Mouse (Mus musculus): ENCODE data around the gene Ropn1l.
A peak's percentile ranks its signal among the peaks of the same experiment; 100 is the strongest.

Gene Ropn1l

DNA sequence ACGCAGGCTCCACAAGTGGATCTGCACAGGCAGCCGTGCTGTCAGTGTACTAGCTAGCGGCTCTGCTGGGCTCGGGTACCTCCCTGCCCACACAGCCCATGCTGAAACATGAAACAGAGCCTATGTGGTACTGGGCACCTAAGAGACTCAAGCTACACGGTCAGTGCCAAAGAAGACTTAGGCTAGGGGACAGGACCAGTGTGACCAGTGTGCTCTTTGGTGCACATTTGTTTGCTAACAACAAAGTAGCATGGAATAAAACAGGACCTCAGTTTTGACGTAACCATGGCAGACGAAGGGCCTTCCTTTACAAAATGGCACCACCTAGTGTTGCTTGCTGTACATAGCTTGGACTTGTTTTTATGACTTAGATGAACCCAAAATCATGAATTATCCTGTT lies 6.4 kb downstream of the Ropn1l start:
- peak; percentile 39 for DNase-seq (ENCODE audit: low read depth, low spot score)

DNA sequence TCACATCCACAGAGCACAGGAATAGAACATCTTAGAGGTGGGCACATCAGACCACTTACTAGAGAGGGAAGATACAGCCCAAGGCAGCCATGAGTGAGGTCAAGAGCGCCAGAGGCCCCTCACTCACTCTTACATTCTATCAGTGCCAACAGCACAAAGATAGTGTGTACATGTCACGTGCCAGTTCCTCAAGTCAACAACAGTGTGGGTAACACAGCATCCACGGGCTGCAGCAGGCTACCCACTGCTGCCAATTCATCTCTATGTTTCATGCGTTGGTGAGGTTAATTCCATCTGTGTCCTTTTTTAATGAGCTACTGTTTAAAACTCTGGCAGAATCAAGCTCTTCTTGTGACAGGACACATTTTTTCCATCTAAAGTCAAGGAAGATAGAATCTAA lies 10.8 kb downstream of the Ropn1l start:
- no peak for DNase-seq (ENCODE audit: low read depth, low spot score)

DNA sequence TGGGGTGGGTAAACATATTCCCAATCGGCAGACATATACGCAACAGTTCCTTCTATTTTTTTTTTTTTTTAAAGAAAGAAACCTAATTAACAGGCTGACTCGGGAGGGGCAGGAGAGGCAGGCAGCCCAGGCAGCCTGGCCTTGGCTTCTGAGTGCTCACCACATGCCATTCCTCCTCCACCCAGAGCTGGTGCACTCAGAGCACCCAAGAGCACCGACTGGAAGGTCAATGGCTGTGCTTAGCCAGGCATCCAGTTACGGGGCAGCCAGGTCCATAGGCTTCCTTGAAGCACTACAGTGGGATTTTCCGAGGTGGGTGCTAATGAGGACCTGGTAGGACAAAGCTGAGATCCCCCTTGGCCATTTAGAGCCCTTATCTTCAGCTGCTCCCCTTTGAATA lies 11.5 kb downstream of the Ropn1l start:
- DNase-seq (ENCODE audit: low read depth, low spot score): no peak

DNA sequence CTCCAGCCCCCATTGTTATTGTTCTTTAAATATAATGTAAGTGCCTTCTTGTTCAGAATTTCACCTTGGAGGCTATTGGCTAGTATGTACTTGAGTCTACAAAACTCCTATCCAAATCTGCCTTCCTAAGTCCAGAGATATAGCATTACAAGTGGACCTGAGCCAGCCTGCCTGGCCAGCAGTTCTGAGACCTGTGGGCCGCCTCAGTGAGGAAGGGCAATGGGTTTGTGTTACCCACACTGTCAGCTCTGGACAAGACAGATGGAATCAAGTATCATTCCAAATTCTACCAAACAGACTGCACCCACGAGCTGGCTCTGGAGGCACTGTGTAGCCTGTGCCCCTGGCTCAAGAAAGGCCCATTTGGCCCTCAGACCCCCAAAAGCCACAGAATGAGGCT lies 16.7 kb downstream of the Ropn1l start:
- DNase-seq (ENCODE audit: low read depth, low spot score): no peak

DNA sequence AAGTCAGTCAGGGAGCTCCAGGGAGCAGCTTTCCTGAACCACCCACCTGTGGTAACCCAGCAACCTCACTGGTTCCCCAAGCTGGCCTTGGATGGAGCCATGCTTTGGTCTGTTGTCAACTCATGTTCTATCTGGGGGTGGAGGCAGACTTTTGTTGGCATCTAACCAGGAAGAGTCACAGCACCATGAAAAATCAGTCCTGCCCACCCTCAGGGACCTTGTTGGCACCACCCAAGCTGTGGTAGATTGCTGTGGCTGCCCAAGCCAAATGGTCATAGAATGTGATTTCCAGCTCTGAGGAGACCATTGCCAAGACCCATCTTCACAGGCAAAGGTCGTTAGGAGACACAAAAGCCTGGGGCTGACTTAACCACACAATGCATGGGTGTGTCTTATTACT lies 17.5 kb downstream of the Ropn1l start:
- DNase-seq (ENCODE audit: low read depth, low spot score): no peak

DNA sequence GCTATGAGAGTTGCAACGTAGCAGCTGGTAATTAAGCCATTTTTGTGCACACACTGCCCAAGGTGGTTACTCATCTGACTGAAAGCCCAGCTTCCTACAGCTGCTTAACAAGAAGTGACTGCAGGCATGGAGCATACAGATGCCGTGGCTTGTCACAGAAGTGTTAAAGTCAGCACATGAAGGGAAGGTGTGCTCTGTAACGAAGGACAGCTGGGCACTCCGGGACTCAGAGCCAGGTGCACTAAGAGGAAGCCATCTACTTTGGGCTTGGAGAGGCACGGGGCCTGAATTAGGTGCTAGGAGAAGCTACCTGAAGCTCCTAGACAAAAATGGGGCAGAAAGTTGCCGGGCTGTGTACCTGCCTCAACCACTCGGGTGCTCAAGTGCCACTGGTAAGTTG lies 19.8 kb downstream of the Ropn1l start:
- no peak for DNase-seq (ENCODE audit: low read depth, low spot score)

DNA sequence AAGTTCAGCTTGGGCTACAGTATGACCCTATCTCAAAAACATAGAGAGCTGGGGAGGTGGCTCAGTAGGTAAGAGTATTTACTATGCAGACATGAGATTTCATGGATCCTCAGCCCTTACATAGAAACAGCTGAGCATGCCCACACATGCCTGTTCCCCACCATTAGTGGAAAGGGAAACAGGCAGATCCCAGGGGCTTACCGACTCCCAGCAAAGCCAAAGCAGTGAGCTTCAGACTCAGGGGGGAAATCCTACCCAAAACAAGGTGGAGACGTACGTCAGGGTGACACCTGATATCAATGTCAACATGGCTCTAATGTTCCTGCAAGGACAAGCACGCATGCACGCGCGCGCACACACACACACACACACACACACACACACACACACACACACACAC lies 21.7 kb downstream of the Ropn1l start:
- DNase-seq (ENCODE audit: low read depth, low spot score): no peak

DNA sequence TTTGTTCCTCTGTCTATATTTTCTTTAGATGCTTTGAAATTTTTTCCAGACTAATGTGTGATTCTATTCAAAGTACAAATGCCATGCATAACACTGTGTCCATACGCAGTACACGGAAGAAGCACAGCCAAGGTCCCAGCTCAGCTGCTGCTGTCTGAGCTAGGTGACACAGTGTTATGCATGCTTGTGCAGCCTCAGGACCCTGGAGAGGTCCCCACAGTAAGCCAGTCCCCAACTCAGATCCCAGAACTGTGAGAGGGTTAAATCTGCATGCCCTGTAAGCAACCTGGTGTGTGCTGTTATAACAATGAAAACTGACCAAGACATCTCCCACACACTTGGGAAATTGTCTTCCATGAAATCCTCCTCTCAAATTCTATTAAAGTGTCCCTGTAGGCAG lies 23.5 kb downstream of the Ropn1l start:
- DNase-seq (ENCODE audit: low read depth, low spot score): no peak

DNA sequence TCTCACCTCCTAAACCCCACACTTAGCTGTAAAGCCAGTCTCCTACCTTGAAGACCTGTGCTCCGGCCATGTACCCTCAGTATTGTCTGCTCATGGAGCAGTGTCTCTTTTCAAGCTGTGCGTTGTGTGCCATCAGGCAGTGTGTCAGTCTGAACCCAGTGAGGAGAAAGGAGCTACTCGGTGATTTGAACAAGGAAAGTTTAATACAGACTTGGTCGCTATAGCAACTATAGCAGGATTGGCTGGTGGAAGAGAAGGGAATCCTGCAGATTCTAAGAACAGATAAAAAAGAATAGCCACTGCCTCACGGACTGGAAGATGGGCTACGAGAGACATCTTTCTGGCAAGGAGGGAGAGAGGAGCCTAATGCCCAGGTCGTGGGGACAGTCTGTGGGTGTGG lies 24.1 kb downstream of the Ropn1l start:
- DNase-seq (ENCODE audit: low read depth, low spot score): no peak

DNA sequence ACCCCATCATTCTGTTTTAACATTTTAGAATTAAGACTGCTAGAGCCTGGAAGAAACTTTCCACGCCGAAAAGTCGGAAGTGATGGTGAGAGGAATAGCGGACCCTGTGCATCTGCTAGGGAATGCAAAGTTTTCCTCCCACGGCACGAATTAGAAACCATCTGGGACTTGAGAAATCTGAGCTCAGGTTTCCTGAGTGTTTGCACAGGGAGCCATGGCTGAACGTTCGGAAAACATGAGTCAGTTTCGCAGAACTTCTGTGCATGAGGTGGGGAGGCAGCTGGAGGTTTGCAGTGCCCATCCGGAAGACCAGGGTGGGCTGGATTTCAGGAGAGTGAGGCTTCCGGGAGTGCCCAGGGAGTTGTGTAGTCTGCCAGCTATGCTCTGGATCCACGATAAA lies 25.0 kb downstream of the Ropn1l start:
- DNase-seq (ENCODE audit: low read depth, low spot score): no peak

DNA sequence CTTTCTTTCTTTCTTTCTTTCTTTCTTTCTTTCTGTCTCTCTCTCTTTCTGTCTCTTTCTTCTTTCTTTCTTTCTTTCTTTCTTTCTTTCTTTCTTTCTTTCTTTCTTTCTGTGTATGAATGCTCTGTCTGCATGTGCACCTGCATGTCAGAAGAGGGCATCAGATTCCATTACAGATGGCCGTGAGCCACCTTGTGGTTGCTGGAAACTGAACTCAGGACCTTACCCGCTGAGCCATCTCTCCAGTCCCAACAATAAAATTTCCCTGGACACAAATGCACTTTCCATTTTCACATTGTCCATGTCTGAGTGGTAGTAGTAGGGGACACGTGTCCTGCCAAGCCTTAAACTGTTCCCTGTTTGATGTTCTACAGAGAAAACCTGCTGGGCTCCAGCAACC lies 26.1 kb downstream of the Ropn1l start:
- no peak for DNase-seq (ENCODE audit: low read depth, low spot score)

DNA sequence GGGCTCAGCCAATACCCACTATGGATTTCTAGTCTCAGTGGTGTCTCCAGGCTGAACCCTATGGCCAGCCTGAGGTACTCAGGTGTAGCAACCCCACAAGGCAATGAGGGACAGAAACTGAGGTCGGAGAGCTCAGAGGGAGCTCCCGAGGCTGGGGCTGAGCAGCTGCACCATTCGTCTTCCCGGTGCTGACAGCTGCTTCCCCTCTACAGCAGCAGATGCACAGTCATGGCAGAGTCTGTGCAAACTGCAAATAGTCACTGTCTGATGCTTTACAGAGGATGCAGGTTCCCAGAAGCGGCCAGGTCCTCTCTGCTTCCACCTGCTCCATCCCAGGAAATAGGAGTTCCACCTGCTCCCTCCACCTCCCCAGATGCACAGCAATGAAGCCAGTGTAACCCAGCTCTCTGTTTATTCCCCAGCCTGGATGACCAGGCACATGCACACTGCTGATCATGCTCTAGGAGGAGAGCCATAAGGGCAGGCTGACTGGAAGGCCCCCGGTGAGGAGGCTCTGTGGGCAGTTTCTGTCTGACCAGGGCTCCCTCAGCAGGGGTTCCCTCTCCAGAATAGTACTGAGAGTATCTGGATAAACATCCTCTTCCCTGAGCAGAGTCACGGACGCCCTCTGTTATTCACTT lies 27.4 kb downstream of the Ropn1l start:
- no peak for DNase-seq (ENCODE audit: low read depth, low spot score)

DNA sequence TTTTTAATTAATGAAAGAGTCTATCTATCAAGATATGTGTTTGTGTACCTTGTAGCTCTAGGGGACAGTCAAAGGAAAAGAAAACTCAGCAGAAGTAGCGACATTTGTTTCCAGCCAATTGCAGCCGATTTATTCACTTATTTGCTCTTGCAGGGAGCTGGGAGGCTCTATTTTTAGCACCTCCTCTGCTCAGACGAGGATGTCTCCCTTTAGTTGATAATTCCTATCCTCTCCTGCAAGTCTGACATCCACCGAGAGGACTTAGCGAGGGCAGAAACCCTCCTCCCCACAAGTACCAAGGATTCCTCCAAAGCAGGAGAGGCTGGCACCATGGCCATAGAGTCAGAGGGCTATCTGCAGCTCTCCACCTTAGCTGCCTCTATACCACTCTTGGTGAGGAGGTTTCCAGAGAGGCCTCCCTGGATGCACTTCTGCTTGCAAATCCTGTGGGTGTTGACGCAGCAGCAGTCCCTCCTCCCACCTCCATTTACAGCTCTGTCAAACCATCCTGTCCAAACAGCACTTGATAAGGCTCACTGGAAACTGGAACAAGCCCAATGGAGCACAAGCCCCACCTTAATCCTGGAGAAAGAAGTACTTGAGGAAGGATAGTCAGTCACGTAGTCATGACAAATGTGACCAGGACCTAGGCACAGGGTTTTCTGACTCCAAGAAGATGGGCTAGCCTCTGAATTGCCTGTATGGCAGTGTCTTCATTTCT lies 30.7 kb downstream of the Ropn1l start:
- DNase-seq (ENCODE audit: low read depth, low spot score): no peak

DNA sequence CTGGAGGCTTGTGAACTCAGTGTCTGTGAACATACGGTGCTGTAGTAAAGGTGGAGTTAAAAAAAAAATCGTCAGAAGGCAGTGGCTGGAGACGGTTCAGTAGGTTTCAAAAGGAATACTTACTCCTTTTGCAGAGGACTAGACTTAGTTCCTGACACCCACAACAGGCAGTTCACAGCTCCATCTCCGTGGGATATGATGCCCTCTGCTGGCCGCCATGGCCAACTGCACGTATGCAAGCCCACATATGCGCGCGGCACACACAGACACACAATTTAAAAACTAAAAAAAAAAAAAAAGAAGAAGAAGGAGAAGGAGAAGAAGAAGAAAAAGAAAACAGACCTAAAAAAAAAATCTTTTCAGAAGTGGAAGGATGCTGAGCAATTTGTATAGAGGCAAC lies 34.5 kb downstream of the Ropn1l start:
- no peak for DNase-seq (ENCODE audit: low read depth, low spot score)

DNA sequence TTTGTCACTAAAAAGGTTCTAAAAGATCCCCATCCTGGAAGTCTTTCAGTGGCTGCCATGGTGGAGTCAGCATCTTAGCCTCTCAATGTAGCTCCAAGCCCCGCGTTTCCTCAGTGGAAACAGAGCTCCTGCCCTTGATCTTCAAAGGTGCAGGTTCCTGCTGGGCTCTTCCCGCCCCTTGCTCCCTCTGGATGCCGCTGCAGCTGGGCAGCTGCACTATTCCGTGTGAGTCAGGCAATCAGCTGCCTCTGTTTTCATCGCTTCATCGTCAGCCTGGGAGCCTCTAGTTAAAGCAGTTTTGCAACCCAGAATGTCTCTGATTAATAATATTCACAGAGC lies 34.9 kb downstream of the Ropn1l start:
- DNase-seq (ENCODE audit: low read depth, low spot score): no peak

DNA sequence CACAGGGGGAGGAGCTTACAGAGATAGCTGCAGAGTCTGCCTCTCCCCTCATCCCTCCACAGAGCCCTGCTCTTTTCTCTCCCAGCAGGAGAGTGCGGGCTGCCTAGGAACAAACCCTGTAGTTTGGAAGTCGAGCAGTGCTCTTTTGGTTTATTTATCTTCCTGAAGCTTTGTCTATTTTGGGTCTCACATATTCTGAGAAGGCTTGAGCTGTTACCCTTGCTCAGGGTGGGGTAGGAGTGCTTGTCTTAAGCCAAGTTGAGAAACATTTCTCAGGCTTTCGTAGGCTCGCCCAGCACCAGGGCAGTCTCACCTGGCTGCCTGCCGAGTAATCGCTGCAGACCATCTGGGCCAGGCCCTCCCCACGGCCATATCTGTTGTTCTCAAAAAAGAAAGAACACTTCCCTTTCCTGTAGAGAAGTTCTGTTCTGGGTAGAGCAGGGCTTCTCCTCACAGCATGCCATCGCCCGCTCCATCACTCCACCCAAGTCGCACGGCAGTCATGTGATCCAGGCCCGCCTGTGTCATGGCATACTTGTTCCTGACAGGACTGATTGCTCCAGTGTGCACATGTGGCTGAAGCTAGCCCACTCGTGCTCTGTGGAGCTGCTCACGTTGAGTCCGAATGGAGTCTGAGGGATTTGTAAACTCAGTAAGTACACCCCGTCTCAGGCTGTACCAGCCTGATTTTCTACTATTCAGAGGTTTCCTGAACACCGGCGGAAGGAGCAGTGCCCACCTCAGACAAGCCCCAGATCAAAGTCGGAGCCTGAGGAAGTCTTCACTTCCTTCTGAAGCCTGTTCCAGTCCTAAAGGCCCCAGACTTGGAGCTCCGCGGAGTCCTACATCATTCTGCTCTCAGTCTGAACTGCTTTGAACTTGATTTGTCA lies 35.5 kb downstream of the Ropn1l start:
- DNase-seq (ENCODE audit: low read depth, low spot score): no peak

DNA sequence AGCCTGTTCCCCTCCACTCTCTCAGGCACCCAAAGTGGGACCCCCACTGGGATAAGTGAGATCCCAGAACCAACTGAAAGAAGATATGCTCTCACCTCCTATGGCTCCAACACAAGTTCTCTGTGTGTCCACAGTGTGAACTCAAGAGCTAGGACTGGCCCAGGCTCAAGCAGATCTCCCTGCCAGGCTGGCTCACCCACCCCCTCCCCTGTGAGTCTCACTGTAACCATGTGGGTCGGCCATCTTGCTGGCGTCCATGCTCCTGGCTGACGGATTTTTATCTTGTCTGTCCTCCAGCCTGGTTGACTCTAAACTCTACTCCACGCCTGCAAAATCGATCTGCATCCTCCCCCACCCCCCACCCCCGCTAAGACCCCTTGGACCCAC lies 36.1 kb downstream of the Ropn1l start:
- DNase-seq (ENCODE audit: low read depth, low spot score): no peak

DNA sequence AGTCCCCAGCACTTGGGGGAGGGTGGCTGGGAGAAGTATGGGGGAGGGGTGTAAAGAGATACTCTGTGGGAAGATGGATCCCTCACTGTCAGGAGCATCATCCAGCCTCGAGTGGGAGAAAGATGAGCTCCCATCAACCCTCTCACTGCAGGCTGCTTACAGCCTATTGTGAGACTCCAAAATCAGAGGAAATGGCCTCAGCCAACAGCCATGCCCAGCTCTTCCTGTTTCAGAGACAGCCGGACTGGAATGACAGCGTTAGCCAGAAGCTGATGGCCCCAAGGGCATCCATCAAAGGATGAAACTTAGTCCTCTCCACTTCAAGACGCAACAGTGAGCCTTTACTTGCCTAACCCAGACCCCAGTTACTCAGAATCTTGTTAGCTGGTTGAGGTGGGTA lies 38.4 kb downstream of the Ropn1l start:
- no peak for DNase-seq (ENCODE audit: low read depth, low spot score)

DNA sequence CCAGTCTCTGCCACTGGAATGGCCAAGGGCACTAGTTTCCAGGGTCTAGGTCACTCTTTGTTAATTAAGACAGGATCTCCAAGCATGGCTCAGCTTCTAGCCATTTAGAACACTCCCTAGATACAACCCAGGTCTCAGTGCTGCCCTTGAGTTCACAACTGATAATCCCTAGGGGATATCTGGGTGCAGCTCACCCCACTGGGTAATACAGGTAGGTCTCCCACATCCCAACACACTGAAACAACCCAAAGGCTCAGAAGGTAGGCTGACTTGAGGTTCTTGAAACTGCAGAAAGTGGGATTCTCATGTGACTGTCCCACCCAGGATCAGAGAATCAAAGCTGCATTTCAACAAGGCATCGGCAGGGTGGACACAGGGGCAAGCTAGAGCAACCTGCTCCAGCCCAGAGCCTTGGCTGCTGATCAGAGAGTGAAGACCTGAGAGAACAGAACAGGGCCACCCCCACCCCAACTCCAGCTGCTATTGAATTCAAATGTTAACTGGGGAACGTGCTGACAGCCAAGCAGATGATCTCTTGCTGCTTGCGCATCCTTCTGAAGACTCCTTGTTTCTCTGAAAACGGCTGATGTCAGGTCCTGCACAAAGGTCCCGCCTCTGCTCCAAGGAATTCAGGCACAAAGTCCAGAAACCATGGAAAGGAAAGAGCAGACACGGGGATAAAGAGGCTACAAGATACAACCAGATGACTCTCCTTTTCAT lies 39.2 kb downstream of the Ropn1l start:
- DNase-seq (ENCODE audit: low read depth, low spot score): no peak

DNA sequence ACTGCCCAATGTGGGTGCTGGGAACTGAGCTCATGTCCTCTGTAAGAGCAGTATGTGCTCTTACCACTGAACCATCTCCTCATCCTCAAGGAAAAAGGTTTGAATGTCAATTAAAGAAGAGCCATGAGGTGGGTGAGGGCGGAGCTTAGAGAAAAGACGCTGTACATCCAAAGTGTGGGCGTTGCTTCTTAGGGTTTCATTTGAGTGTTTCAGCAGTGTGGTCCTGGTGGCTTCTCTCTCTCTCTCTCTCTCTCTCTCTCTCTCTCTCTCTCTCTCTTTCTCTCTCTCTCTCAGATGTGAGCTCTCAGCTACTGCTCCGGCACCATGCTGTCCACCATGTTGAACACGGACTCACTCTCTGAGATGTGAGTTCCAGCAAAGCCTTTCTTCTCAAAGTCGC lies 39.9 kb downstream of the Ropn1l start:
- no peak for DNase-seq (ENCODE audit: low read depth, low spot score)

DNA sequence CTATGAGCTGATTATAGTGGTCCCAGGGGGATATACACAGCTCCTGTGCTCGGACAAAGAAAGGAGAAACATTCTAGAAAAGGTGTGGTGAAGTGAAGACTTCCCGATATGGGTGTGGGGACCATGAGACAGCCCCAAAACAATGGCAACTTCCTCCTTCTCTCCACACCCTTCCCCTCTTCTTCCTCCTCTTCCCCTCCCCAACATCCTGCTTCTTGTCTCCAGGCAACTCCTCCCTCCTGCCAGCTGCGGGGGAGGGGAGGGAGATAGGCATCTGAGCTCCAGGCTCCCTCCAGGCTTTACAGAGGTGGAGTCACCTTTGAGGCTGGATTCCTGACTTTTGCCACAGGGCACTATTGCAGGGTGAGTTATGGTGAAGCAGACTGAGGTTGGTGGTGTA lies 40.6 kb downstream of the Ropn1l start:
- DNase-seq (ENCODE audit: low read depth, low spot score): no peak

DNA sequence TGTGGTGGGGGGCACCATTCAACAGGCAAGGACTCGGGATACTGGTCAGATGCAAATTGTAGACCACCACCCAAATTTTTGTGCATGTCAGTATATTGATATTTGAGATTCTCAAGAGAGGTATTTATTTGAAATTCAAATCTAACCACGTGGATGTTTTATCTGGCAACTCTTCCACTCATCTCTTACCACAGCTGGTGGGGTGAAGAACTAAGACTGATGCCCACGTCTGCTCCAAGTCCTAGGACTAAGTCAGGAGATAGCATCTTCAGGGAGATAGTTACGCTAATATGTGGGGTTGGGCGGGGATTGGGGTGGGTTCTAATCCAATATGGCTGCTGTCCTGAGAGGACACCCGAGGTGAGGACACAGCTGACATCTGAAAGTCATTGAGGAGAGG lies 41.1 kb downstream of the Ropn1l start:
- DNase-seq (ENCODE audit: low read depth, low spot score): no peak
